Mouse (Mus musculus) 3134 (cell line): ENCODE data around the gene Ncoa7.
"Not testable (repeated sequence)": the region's sequence is repeated elsewhere in the genome, so short reads cannot be mapped to it uniquely, and the experiment has no call there.

ENCODE experiments used
- DNase-seq: peaks from one replicate; pipeline ENCODE4 v3.0.0-alpha.2; 2011; ENCODE audit warnings: low spot score; ENCODE audit not compliant: insufficient read length; ENCODE audit errors: extremely low read depth

Ncoa7 gene

GRCm38 (mm10) chr10:30788340-30788721, 14.8 kb downstream of the Ncoa7 start:
- DNase-seq, result no peak

GRCm38 (mm10) chr10:30787684-30788339, 15.3 kb downstream of the Ncoa7 start:
- DNase-seq, result no peak

- DNase-seq, result no peak
These were observed 16.9 kb downstream of the Ncoa7 start for GRCm38 (mm10) chr10:30786103-30786754.

GRCm38 (mm10) chr10:30780921-30781320, 22.2 kb downstream of the Ncoa7 start:
- DNase-seq, result not testable (repeated sequence)

GRCm38 (mm10) chr10:30778240-30778639, 24.9 kb downstream of the Ncoa7 start:
- DNase-seq, result peak; percentile 28

GRCm38 (mm10) chr10:30775987-30776386, 27.1 kb downstream of the Ncoa7 start:
- DNase-seq, result no peak

- DNase-seq, result no peak
These were observed 27.6 kb downstream of the Ncoa7 start for GRCm38 (mm10) chr10:30775568-30775967.

- no peak for DNase-seq
These were observed 28.7 kb downstream of the Ncoa7 start for GRCm38 (mm10) chr10:30774396-30774795.

- DNase-seq, result no peak
These were observed 29.9 kb downstream of the Ncoa7 start for GRCm38 (mm10) chr10:30773181-30773580.

- DNase-seq, result no peak
These were observed 31.5 kb downstream of the Ncoa7 start for GRCm38 (mm10) chr10:30771417-30772158.

GRCm38 (mm10) chr10:30768820-30769219, 34.3 kb downstream of the Ncoa7 start:
- DNase-seq, result no peak

GRCm38 (mm10) chr10:30768250-30768649, 34.9 kb downstream of the Ncoa7 start:
- DNase-seq, result no peak

GRCm38 (mm10) chr10:30763179-30763770, 39.9 kb downstream of the Ncoa7 start:
- no peak for DNase-seq

- no peak for DNase-seq
These were observed 40.7 kb downstream of the Ncoa7 start for GRCm38 (mm10) chr10:30762284-30762964.

GRCm38 (mm10) chr10:30759360-30760147, 43.6 kb downstream of the Ncoa7 start:
- DNase-seq, result no peak

GRCm38 (mm10) chr10:30756064-30756463, 47.1 kb downstream of the Ncoa7 start:
- no peak for DNase-seq

GRCm38 (mm10) chr10:30754825-30755457, 48.2 kb downstream of the Ncoa7 start:
- DNase-seq, result no peak

GRCm38 (mm10) chr10:30754082-30754481, 49.0 kb downstream of the Ncoa7 start:
- no peak for DNase-seq

- no peak for DNase-seq
These were observed 50.6 kb downstream of the Ncoa7 start for GRCm38 (mm10) chr10:30752485-30752884.

GRCm38 (mm10) chr10:30751586-30751985, 51.5 kb downstream of the Ncoa7 start:
- no peak for DNase-seq
